Mouse (Mus musculus) liver, embryonic 12.5 days (tissue): ENCODE results near the gene Pi4k2b. TPM values are rescaled to one million over a fixed set of nuclear protein-coding genes. Genes with fewer than 3 reads are reported as not detected.
"Not testable (repeated sequence)": the region's sequence is repeated elsewhere in the genome, so short reads cannot be mapped to it uniquely, and the experiment has no call there.

ENCODE experiments used
- ATAC-seq: fragments of 200-750 bp; cut with Nextera tagmentation; 2 replicates; pipeline ENCODE4 v1.8.0; 2017; ENCODE audit warnings: moderate number of reproducible peaks, mild to moderate bottlenecking, moderate library complexity
- H3K27ac ChIP-seq: fragments of 300-500 bp; sonication (generic); 2 replicates; pipeline ENCODE4 v1.5.1; 2016; ENCODE audit warnings: mild to moderate bottlenecking
- H3K27me3 ChIP-seq: fragments of 300-500 bp; sonication (generic); replicated peaks from 2 replicates; pipeline ENCODE4 v1.6.1; 2016; ENCODE audit warnings: mild to moderate bottlenecking, moderate library complexity
- H3K36me3 ChIP-seq: fragments of 300-500 bp; sonication (generic); 2 replicates; pipeline ENCODE4 v1.6.1; 2016; ENCODE audit warnings: mild to moderate bottlenecking, moderate library complexity
- H3K4me1 ChIP-seq: fragments of 300-500 bp; sonication (generic); 2 replicates; pipeline ENCODE4 v1.6.1; 2016
- H3K4me2 ChIP-seq: fragments of 300-500 bp; sonication (generic); 2 replicates; pipeline ENCODE4 v1.6.1; 2016; ENCODE audit warnings: mild to moderate bottlenecking, moderate library complexity
- H3K4me3 ChIP-seq: fragments of 300-500 bp; sonication (generic); 2 replicates; pipeline ENCODE4 v1.5.1; 2016; ENCODE audit warnings: mild to moderate bottlenecking, moderate library complexity
- H3K9ac ChIP-seq: fragments of 300-500 bp; sonication (generic); 2 replicates; pipeline ENCODE4 v1.6.1; 2016; ENCODE audit warnings: mild to moderate bottlenecking, moderate library complexity
- H3K9me3 ChIP-seq: fragments of 300-500 bp; sonication (generic); replicated peaks from 2 replicates; pipeline ENCODE4 v1.6.1; 2016; ENCODE audit warnings: mild to moderate bottlenecking, moderate library complexity
- WGBS: fragments of 180-500 bp; shearing (Covaris S2); methylation state at CpG from one replicate; pipeline ENCODE4 v1.1.7; 2016; ENCODE audit not compliant: insufficient replicate concordance; 5-methylcytosine and 5-hydroxymethylcytosine counted together
- polyA plus RNA-seq: library from polyadenylated mRNA; unstranded; fragments of >200 nt; fragmentation: Nextera tagmentation; extraction: Ambion mirVana; gene quantifications from 2 replicates; pipeline ENCODE4 v1.2.1, GENCODE M21; 2016

Pi4k2b gene
- polyA plus RNA-seq, 1 experiment from 2014 or later: 25.3 TPM

DNA sequence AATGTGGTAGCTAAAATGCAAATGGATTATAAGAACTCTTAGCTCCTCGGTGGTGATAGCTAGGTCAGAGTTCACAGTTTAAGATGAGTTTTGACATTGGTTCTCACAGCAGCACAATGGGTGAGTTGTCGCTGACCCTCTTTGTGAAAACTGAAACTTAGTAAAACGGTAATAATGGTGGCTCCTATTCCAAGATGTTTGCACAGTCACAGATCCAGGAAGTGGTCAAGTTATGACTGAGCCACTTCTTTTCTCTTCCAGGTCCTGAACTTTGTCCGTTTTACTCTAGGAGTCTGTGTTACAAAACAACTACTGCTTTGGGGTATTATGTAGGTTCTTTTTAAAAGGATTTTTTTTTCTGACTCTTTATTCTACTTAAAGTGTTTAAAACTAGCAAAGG lies 1.9 kb downstream of the Pi4k2b start:
- 52% methylated on average over 4 of the region's 4 CpGs for WGBS
- H3K27me3 ChIP-seq: no peaks in the 10 kb centered on the region
- peak overlapping the region; percentile 81 for H3K4me3 ChIP-seq
- peaks cover 6% of the 10 kb centered on the region; the same call in 1 of the 2 replicates for H3K36me3 ChIP-seq
- no peak overlapping the region for H3K27ac ChIP-seq
- no peaks in the 10 kb centered on the region for H3K9me3 ChIP-seq
- ATAC-seq: no peak
- H3K9ac ChIP-seq: peak overlapping the region; percentile 90
- peaks cover 22% of the 10 kb centered on the region for H3K4me1 ChIP-seq
- peak overlapping the region; percentile 78 for H3K4me2 ChIP-seq

DNA sequence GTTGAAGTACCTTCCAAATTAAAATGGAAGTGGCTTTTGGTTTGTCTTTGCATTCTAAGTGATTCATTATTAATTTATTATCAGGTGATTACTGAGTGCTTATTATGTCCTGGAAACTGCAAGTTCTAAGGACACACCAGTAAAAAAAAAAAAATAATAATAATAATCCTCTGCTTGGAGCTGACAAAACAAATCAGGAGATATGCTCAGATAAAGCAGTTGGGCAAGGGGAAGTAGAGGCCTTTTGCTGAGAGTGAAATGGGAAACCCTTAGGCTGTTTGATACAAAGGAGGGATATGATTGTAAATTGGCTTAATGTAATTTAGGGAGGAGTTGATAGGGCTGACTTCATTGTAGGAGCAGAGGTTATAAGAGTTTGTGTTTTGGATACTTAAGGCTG lies 5.5 kb downstream of the Pi4k2b start:
- Histone ChIP-seq H3K4me3 (no peak overlapping the region), H3K9ac (no peak overlapping the region), H3K27ac (no peak overlapping the region), H3K9me3 (no peaks in the 10 kb centered on the region), H3K36me3 (peaks cover 14% of the 10 kb centered on the region; the same call in 1 of the 2 replicates), H3K4me1 (peaks cover 22% of the 10 kb centered on the region), H3K27me3 (no peaks in the 10 kb centered on the region), H3K4me2 (no peak overlapping the region)
- no peak for ATAC-seq

DNA sequence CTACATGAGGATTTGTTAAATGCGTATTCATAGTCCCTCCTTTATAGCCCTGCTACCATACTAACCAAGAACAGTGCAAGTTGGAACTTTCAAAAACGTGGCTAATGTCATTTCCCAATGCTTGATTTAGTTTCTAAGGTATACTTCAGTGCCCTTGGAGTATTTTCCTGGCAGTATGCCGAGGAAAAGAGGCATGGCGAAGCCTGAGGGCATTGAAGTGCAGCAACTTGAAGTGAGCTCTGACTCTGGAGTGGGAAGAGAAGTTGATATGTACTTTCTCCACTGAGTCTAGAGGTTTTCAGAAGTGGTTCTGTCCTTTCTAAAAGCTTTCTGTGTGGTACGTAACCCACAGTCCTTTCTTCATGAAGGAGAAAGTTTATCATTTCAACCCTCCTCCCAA lies 7.4 kb downstream of the Pi4k2b start:
- 79% methylated on average over 5 of the region's 5 CpGs for WGBS
- Histone ChIP-seq H3K4me2 (no peak overlapping the region), H3K27me3 (no peaks in the 10 kb centered on the region), H3K36me3 (peaks cover 20% of the 10 kb centered on the region), H3K9me3 (no peaks in the 10 kb centered on the region), H3K9ac (no peak overlapping the region), H3K4me1 (peaks cover 11% of the 10 kb centered on the region), H3K4me3 (no peak overlapping the region), H3K27ac (no peak overlapping the region)
- no peak for ATAC-seq

DNA sequence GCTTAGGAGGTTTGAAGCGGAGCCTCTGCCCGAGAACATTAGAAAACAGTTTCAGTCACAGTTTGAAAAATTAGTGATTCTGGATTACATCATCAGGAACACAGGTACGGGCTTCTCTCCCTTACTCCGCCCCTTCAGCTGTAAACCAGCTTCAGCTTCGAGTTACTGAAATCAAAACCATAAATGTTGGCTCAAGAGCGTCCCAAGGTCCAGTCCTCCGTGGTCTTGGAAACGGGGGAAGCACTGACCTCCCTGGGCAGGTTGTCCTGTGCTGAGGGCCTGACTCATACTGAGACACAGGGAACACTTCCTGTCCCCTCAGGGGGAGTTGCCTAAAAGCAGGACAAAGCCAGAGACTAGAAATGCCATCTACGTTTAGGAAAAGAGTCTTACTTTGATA lies 11.8 kb downstream of the Pi4k2b start:
- H3K9ac ChIP-seq: no peak overlapping the region
- no peaks in the 10 kb centered on the region for H3K4me1 ChIP-seq
- no peak for ATAC-seq
- WGBS: 81% methylated on average over 9 of the region's 9 CpGs
- peaks cover 40% of the 10 kb centered on the region for H3K36me3 ChIP-seq
- no peak overlapping the region for H3K27ac ChIP-seq
- H3K27me3 ChIP-seq: no peaks in the 10 kb centered on the region
- no peaks in the 10 kb centered on the region for H3K9me3 ChIP-seq
- no peak overlapping the region for H3K4me2 ChIP-seq
- no peak overlapping the region for H3K4me3 ChIP-seq

DNA sequence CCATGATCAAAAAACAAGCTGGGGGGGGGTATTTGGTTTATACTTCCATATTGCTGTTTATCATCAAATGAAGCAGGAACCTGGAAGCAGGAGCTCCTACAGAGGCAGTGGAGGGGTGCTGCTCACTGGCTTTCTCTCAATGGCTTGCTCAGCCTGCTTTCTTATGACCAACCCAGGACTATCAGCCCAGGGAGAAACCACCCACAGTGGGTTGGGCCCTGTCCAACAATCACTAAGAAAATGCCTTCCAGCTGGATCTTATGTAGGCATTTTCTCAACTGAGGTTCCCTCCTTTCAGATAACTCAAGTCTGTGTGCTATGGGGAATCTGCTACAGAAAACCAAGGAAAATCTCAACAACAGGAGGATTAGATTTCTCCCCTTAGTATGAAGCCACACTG lies 12.8 kb downstream of the Pi4k2b start:
- Histone ChIP-seq H3K27ac (no peak overlapping the region), H3K4me2 (no peak overlapping the region), H3K36me3 (peaks cover 43% of the 10 kb centered on the region), H3K9ac (no peak overlapping the region), H3K9me3 (no peaks in the 10 kb centered on the region), H3K27me3 (no peaks in the 10 kb centered on the region), H3K4me3 (no peak overlapping the region), H3K4me1 (no peaks in the 10 kb centered on the region)
- ATAC-seq: no peak

DNA sequence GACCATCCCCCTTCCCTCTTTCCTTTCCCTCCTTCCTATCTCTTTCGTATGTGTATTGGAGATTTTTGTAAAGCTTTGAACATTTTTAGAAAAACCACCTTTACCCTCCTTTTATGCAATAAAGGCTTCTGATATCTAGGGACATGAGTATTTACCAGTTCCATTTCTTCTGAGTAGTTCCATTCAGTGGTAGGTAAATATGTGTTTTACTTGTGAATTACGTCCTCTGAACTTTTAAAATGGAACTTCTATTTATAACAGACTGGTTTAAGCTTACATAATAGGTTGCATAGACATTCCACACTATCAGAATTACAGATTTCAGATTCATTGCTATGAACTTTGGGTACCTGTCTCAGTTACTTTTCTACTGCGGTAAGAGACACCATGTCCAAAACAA lies 14.0 kb downstream of the Pi4k2b start:
- ATAC-seq: no peak
- no peak overlapping the region for H3K9ac ChIP-seq
- no peaks in the 10 kb centered on the region for H3K9me3 ChIP-seq
- no peaks in the 10 kb centered on the region for H3K4me1 ChIP-seq
- H3K4me3 ChIP-seq: no peak overlapping the region
- WGBS: 81% methylated on average over 3 of the region's 3 CpGs
- no peak overlapping the region for H3K4me2 ChIP-seq
- no peaks in the 10 kb centered on the region for H3K27me3 ChIP-seq
- H3K36me3 ChIP-seq: peaks cover 43% of the 10 kb centered on the region
- no peak overlapping the region for H3K27ac ChIP-seq

DNA sequence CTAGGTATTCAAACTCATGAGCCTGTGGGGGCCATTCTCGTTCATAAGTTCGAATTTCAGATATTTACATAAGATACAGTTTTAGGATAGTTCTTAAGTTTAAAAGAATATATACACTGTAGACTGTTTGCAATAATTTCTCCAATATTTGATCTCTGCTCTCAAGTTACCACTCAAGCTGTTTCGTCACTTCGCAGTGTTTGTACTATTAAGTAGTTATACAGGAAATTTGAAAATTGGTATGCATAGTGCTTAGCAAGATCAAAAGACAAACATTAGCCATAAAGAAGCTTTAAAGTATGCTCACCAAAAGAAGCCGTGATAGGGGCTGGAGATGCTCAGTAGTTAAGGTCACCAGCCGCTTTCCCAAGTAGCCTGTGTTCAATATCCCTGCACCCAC lies 14.6 kb downstream of the Pi4k2b start:
- no peaks in the 10 kb centered on the region for H3K27me3 ChIP-seq
- H3K9me3 ChIP-seq: no peaks in the 10 kb centered on the region
- no peak for ATAC-seq
- H3K4me3 ChIP-seq: no peak overlapping the region
- H3K27ac ChIP-seq: no peak overlapping the region
- H3K36me3 ChIP-seq: peaks cover 46% of the 10 kb centered on the region
- H3K4me2 ChIP-seq: no peak overlapping the region
- WGBS: 84% methylated on average over 6 of the region's 6 CpGs
- H3K9ac ChIP-seq: no peak overlapping the region
- H3K4me1 ChIP-seq: no peaks in the 10 kb centered on the region

DNA sequence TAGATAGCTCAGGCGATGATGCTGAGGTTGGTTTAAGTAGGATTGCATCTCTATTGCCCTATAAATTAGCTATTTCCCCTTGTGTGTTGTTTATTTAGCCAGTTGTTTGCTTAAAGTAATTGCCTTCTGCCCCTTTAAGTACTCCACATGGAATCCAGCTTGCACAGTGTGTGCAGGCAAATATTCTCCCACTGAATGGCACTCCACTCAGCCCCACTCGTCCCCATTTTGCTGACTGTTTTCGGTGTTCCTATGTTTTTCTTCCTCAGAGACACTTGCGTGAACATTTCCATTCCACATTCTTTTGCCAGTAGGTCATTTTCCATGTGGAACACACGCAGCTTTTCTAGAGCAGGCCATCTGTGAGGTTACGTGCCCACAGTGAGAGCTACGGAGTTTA lies 21.2 kb downstream of the Pi4k2b start:
- H3K9ac ChIP-seq: no peak overlapping the region
- no peaks in the 10 kb centered on the region for H3K9me3 ChIP-seq
- H3K36me3 ChIP-seq: peaks cover 44% of the 10 kb centered on the region
- WGBS: 89% methylated on average over 7 of the region's 7 CpGs
- H3K27me3 ChIP-seq: no peaks in the 10 kb centered on the region
- H3K27ac ChIP-seq: no peak overlapping the region
- no peak overlapping the region for H3K4me3 ChIP-seq
- no peak for ATAC-seq
- no peaks in the 10 kb centered on the region for H3K4me1 ChIP-seq
- H3K4me2 ChIP-seq: no peak overlapping the region

DNA sequence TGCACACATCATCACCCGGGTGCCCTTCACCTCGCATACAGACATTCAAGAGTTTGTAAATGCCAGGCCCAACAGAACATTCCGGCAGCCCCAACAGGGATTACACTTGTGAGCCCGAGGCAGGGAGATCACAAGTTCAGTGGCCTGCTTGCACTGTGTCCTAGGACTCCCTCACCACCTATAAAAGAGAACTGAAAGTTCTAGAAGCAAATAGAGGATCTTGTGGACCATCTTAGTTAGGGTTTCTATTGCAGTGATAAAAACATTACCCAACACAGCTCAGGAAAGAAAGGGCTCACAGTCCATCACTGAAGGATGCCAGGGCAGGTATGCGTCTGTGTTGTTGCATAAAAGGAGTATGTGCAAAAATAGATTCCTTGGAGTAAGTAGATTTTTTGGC lies 32.9 kb downstream of the Pi4k2b start:
- peaks cover 30% of the 10 kb centered on the region for H3K4me1 ChIP-seq
- H3K9ac ChIP-seq: no peak overlapping the region
- WGBS: 81% methylated on average over 5 of the region's 5 CpGs
- no peaks in the 10 kb centered on the region for H3K9me3 ChIP-seq
- H3K4me2 ChIP-seq: no peak overlapping the region
- ATAC-seq: no peak
- no peaks in the 10 kb centered on the region for H3K27me3 ChIP-seq
- peaks cover 13% of the 10 kb centered on the region for H3K36me3 ChIP-seq
- H3K27ac ChIP-seq: no peak overlapping the region
- H3K4me3 ChIP-seq: no peak overlapping the region

DNA sequence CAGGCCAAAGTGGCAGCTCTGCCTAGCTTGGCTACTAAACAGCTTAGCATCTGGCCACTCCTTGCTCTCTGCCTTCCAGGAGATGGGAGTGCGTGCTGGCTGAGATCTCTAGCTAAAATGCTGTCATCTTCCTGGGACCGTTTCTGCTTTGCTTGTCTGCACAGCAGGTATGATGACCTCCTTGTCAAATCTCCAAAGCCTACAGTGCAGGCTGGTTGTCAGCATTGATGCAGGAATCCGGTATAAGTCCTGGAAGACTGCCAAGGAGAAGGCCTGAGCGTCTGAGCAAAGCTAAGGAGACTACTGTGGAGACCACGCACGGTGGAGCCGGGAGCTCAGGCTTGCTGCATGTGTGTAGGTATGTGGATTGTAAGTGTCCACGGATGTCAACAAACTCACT lies 33.9 kb downstream of the Pi4k2b start, which contains the start of gene Zcchc4:
Gene Zcchc4 (plus strand): TSS at position 173 of the 400 bp plus-strand sequence.
- no peaks in the 10 kb centered on the region for H3K9me3 ChIP-seq
- no peak for ATAC-seq
- H3K36me3 ChIP-seq: peaks cover 3% of the 10 kb centered on the region
- H3K27ac ChIP-seq: peak within 1 kb of the TSS; percentile 82
- peaks cover 30% of the 10 kb centered on the region for H3K4me1 ChIP-seq
- H3K27me3 ChIP-seq: no peaks in the 10 kb centered on the region
- peak within 1 kb of the TSS; percentile 36 for H3K4me2 ChIP-seq
- H3K4me3 ChIP-seq: no peak within 1 kb of the TSS
- WGBS: 75% methylated on average over 8 of the region's 8 CpGs
- H3K9ac ChIP-seq: no peak within 1 kb of the TSS

DNA sequence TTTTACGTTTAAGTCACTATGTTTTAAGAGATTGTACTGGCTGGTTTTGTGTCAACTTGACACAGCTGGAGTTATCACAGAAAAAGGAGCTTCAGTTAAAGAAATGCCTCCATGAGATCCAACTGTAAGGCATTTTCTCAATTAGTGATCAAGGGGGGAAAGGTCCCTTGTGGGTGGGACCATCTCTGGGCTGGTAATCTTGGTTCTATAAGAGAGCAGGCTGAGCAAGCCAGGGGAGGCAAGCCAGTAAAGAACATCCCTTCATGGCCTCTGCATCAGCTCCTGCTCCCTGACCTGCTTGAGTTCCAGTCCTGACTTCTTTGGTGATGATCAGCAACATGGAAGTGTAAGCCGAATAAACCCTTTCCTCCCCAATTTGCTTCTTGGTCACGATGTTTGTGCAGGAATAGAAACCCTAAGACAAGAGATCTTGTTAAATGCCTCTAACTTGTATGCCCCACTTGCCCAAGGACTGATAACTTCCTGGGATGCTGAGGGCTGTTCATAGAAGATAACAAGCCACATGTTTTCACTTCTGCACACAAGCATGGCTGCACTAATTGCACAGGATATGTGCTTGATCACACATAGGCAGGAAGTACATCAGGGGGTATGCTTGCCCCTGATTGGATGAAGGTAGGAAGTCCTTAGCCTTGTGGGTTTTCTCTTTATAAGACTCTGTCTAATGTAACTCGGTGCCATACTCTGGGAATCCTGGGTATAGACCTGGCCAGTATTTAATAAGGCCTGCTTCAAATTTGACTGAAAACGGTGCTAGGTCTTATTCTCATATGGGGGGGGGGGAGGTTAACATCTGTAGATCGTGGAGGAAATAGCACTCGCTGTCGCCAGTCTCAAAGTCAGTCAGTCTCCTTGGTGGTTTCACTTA lies 35.3 kb downstream of the Pi4k2b start:
- H3K27me3 ChIP-seq, H3K36me3 ChIP-seq, H3K4me3 ChIP-seq, H3K9ac ChIP-seq, H3K9me3 ChIP-seq: not testable (repeated sequence)
- ATAC-seq: peak; percentile 96
- peak overlapping the region; percentile 36 for H3K4me2 ChIP-seq
- WGBS: 65% methylated on average over 8 of the region's 8 CpGs
- H3K27ac ChIP-seq: peak overlapping the region; percentile 82
- peaks cover 30% of the 10 kb centered on the region for H3K4me1 ChIP-seq

DNA sequence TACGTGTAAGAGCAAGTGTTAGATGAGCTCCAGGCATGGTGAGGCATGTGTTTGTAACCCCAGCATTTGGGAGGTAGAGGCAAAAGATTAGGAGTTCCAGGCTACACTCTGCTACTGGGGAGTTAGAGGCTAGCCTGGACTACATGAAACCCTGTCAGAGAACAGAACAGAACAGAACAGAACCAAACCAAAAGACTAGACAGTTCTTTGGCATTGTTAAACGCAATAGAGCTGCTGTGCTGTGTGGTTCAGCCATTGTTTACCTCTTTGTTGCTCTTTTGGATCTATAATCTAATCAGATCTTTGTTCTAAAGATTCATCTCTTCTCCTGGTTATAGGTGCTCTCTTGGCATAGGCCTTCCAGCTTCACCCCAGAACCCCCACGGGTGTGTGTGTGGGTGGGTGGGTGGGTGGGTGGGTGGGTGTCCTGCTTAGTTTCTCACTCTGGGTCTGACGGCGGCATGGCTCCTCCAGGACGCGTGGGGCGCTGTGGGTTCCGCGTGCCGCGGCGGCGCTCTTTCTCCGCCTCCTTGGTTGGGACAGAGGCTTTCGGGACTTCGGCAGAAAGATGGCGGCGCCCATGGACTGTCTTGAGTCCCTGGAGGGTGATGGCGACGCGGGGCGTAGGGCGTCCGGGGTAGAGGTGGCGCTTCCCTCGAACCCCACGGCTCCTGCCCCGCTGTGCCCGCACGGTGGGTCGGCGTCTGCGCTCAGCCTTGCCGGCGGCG lies 41.3 kb downstream of the Pi4k2b start:
- Histone ChIP-seq H3K9ac (peak overlapping the region; percentile 85), H3K36me3 (peaks cover 20% of the 10 kb centered on the region), H3K4me3 (peak overlapping the region; percentile 94), H3K27me3 (no peaks in the 10 kb centered on the region), H3K27ac (peak overlapping the region; percentile 81), H3K9me3 (no peaks in the 10 kb centered on the region), H3K4me1 (peaks cover 23% of the 10 kb centered on the region), H3K4me2 (peak overlapping the region; percentile 71)
- WGBS: 4% methylated on average over 37 of the region's 37 CpGs
- ATAC-seq: peak; percentile 92
